Mouse (Mus musculus) heart, postnatal 14 days (tissue): Measurements from ENCODE around the gene Tlk2. TPM values are rescaled to one million over a fixed set of nuclear protein-coding genes. Genes with fewer than 3 reads are reported as not detected.

Source experiments
- DNase-seq, 2 experiments: peaks; one replicate each; pipeline ENCODE4 v3.0.0; 2021 to 2022
- intact Hi-C: fragments of 180-260 bp; cut with DNase I; formaldehyde crosslinking; loops from one replicate; pipeline ENCODE4 v1.15.1; 2025
- total RNA-seq, 2 experiments: library from RNA; stranded (reverse); gene quantifications; 2 replicates each; pipeline ENCODE4 v1.2.3; 2021

Tlk2 gene
- total RNA-seq, 2 experiments from 2014 or later, result 37.9 to 43.9 TPM

- no peak for DNase-seq
- intact Hi-C loops, result no loop called here
These were observed 68.2 kb downstream of the Tlk2 start for GRCm38 (mm10) chr11:105246785-105247184.

- DNase-seq, result no peak
- intact Hi-C loops, result no loop called here
These were observed 68.7 kb downstream of the Tlk2 start for GRCm38 (mm10) chr11:105247321-105247720.

- intact Hi-C loops, result no loop called here
These were observed 81.1 kb downstream of the Tlk2 start for GRCm38 (mm10) chr11:105259733-105260132.

GRCm38 (mm10) chr11:105261116-105261515, 82.5 kb downstream of the Tlk2 start:
- intact Hi-C loops, result no loop called here
- no peak for DNase-seq

More at GRCm38 (mm10) chr11:105259733-105260132, 81.1 kb downstream of the Tlk2 start:
- DNase-seq, result no peak

- peak in 1 of 2 experiments; percentile 12 for DNase-seq
- intact Hi-C loops, result no loop called here
These were observed 83.2 kb downstream of the Tlk2 start for GRCm38 (mm10) chr11:105261601-105262351.

- intact Hi-C loops, result no loop called here
- no peak for DNase-seq
These were observed 85.9 kb downstream of the Tlk2 start for GRCm38 (mm10) chr11:105264506-105264905.

GRCm38 (mm10) chr11:105264988-105265387, 86.4 kb downstream of the Tlk2 start:
- intact Hi-C loops, result no loop called here
- no peak for DNase-seq

- intact Hi-C loops, result loop anchor here (5.0 kb wide), 2 partner anchors 77 to 642 kb away; no protein-coding TSS in a partner anchor
- DNase-seq, result peak; percentile 60 to 75
These were observed 91.5 kb downstream of the Tlk2 start for GRCm38 (mm10) chr11:105270155-105270554.

- DNase-seq, result no peak
- intact Hi-C loops, result no loop called here
These were observed 101.8 kb downstream of the Tlk2 start for GRCm38 (mm10) chr11:105280456-105280855.

- intact Hi-C loops, result no loop called here
- DNase-seq, result no peak
These were observed 102.7 kb downstream of the Tlk2 start for GRCm38 (mm10) chr11:105281291-105281690.

GRCm38 (mm10) chr11:105281763-105282459, 103.3 kb downstream of the Tlk2 start:
- intact Hi-C loops, result no loop called here
- no peak for DNase-seq

- DNase-seq, result peak; percentile 34 to 58
- intact Hi-C loops, result no loop called here
These were observed 103.9 kb downstream of the Tlk2 start for GRCm38 (mm10) chr11:105282460-105282859.

- no peak for DNase-seq
- intact Hi-C loops, result no loop called here
These were observed 104.4 kb downstream of the Tlk2 start for GRCm38 (mm10) chr11:105283016-105283415.

GRCm38 (mm10) chr11:105285720-105286119, 107.1 kb downstream of the Tlk2 start:
- intact Hi-C loops, result no loop called here
- DNase-seq, result peak in 1 of 2 experiments; percentile 25

- intact Hi-C loops, result no loop called here
- peak in 1 of 2 experiments; percentile 23 for DNase-seq
These were observed 110.8 kb downstream of the Tlk2 start for GRCm38 (mm10) chr11:105289403-105289802.

- peak; percentile 53 to 54 for DNase-seq
- intact Hi-C loops, result no loop called here
These were observed 113.1 kb downstream of the Tlk2 start for GRCm38 (mm10) chr11:105291681-105292123.

GRCm38 (mm10) chr11:105292124-105293071, 113.8 kb downstream of the Tlk2 start, which contains the start of gene Mrc2:
Gene Mrc2 (plus strand): TSS chr11:105292643.
- intact Hi-C loops, result no loop called here
- peak; percentile 71 to 80 for DNase-seq

- peak; percentile 75 to 76 for DNase-seq
- intact Hi-C loops, result no loop called here
These were observed 114.5 kb downstream of the Tlk2 start for GRCm38 (mm10) chr11:105293101-105293581.

- intact Hi-C loops, result no loop called here
- peak; percentile 35 to 40 for DNase-seq
These were observed 115.4 kb downstream of the Tlk2 start for GRCm38 (mm10) chr11:105293901-105294494.

GRCm38 (mm10) chr11:105296084-105296483, 117.5 kb downstream of the Tlk2 start:
- intact Hi-C loops, result no loop called here
- no peak for DNase-seq
